30 mouse cellular contexts compared by ENCODE assay signal in the genomic region with DNA sequence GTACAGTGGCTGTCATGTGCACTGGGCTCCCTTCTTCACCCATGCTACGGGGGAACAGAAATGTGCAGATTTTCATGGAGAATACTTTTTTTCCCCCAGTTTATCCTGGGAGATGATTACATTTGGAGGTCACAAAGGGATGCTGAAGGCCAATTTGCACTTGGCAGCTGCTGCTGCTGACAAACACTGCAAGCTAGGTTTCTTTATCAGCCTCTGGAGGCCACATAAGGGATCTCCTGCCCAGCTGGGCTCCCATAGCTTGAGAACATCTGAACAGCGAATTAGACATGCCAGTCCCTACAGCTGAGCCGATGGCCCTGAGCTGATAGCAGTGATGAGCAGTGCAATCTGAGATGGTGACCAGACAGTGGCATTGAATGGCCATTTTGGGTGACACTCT. TPM values are rescaled to one million over a fixed set of nuclear protein-coding genes. Genes with fewer than 3 reads are reported as not detected.
DNase-seq lines count a peak whose midpoint lies in the region; ATAC-seq and TF ChIP-seq lines count a peak whose summit lies in the region.
"Had no signal": no experiment of that assay in that cellular context is flagged by ENCODE, and none has a peak within 500 bp of the region (broad histone marks: within the 10 kb centered on the region; RNA-seq: fewer than 3 reads in every experiment).

No protein-coding gene starts in this region.

- intact Hi-C loops in heart, adult 2 months (cut with DNase I) = no loop called here

- peaks cover 10% of the 10 kb centered on the region for H3K4me1 ChIP-seq in heart, adult 2 months (ENCODE audit: control insufficient read depth, insufficient read depth, low read length)
- peaks cover 44% of the 10 kb centered on the region for H3K4me1 ChIP-seq in heart, embryonic 12.5 days (replicated peaks)
- H3K4me1 ChIP-seq in heart, embryonic 15.5 days (replicated peaks) = peaks cover 37% of the 10 kb centered on the region
- peaks cover 33% of the 10 kb centered on the region for H3K4me1 ChIP-seq in liver, adult 2 months (ENCODE audit: control insufficient read depth, insufficient read depth, low read length)
- peaks cover 24% of the 10 kb centered on the region for H3K4me1 ChIP-seq in liver, postnatal 0 days (ENCODE audit: insufficient read depth)

- peak overlapping the region; percentile 73; the same call in 1 of the 2 replicates for H3K27ac ChIP-seq in heart, adult 2 months
- H3K27ac ChIP-seq in heart, embryonic 12.5 days (ENCODE audit: poor library complexity, severe bottlenecking) = no peak overlapping the region
- peak overlapping the region; percentile 52 for H3K27ac ChIP-seq in heart, embryonic 15.5 days
- no peak overlapping the region for H3K27ac ChIP-seq in liver, adult 2 months (replicated peaks; ENCODE audit: insufficient read depth, low read depth, low read length)
- no peak overlapping the region for H3K27ac ChIP-seq in liver, postnatal 0 days (ENCODE audit: low read depth)
- H3K27ac ChIP-seq: embryonic facial prominence, embryonic 10.5 days; embryonic facial prominence, embryonic 13.5 days; forebrain, embryonic 12.5 days; forebrain, embryonic 15.5 days; hindbrain, embryonic 10.5 days; hindbrain, embryonic 13.5 days; intestine, embryonic 15.5 days had no signal

- 48% methylated on average over 3 of the region's 3 CpGs for whole genome bisulfite sequencing in heart, adult 2 months
- 63% methylated on average over 3 of the region's 3 CpGs for WGBS in heart, embryonic 12.5 days
- WGBS in heart, embryonic 15.5 days = 53% methylated on average over 3 of the region's 3 CpGs
- WGBS in liver, adult 2 months = 65% methylated on average over 3 of the region's 3 CpGs
- 68% methylated on average over 3 of the region's 3 CpGs for WGBS in liver, postnatal 0 days (ENCODE audit: insufficient replicate concordance)

- no peak for TF ChIP-seq CTCF in heart, adult 2 months (IDR thresholded peaks at IDR 0.05)
- TF ChIP-seq CTCF in liver, adult 2 months (IDR thresholded peaks at IDR 0.05; ENCODE audit: low read depth, low read length) = no peak
- TF ChIP-seq CTCF in liver, postnatal 0 days (IDR thresholded peaks at IDR 0.05; ENCODE audit: low read depth) = no peak

- H3K9me3 ChIP-seq in heart, embryonic 12.5 days (replicated peaks) = no peaks in the 10 kb centered on the region
- H3K9me3 ChIP-seq in heart, embryonic 15.5 days (replicated peaks) = no peaks in the 10 kb centered on the region
- no peaks in the 10 kb centered on the region for H3K9me3 ChIP-seq in liver, postnatal 0 days (ENCODE audit: low read length)
- H3K9me3 ChIP-seq: embryonic facial prominence, embryonic 10.5 days; embryonic facial prominence, embryonic 13.5 days; forebrain, embryonic 12.5 days; forebrain, embryonic 15.5 days; hindbrain, embryonic 10.5 days; hindbrain, embryonic 13.5 days; intestine, embryonic 15.5 days had no signal

- ATAC-seq in heart, embryonic 12.5 days (ENCODE audit: insufficient number of reproducible peaks, low FRiP score) = no peak
- ATAC-seq in heart, embryonic 15.5 days (replicated peaks; ENCODE audit: insufficient number of reproducible peaks, insufficient read depth, low FRiP score, low read depth) = no peak
- ATAC-seq in liver, postnatal 0 days = no peak
- ATAC-seq: CD4-positive, CD25-positive, alpha-beta regulatory T cell, adult 4 months; forebrain, embryonic 15.5 days; hindbrain, embryonic 16.5 days; intestine, embryonic 15.5 days had no signal

- no peak for TF ChIP-seq POLR2A in heart, adult 2 months (IDR thresholded peaks at IDR 0.05; ENCODE audit: insufficient read depth, low read depth, low read length)
- no peak for TF ChIP-seq POLR2A in liver, adult 2 months (IDR thresholded peaks at IDR 0.05; ENCODE audit: extremely low read depth, insufficient read depth, low read length)

- no peaks in the 10 kb centered on the region for H3K27me3 ChIP-seq in heart, adult 2 months (ENCODE audit: control insufficient read depth, insufficient read depth, low read length)
- no peaks in the 10 kb centered on the region for H3K27me3 ChIP-seq in heart, embryonic 12.5 days (replicated peaks)
- H3K27me3 ChIP-seq in heart, embryonic 15.5 days = no peaks in the 10 kb centered on the region
- no peaks in the 10 kb centered on the region for H3K27me3 ChIP-seq in liver, adult 2 months (ENCODE audit: control insufficient read depth, insufficient read depth, low read length)
- H3K27me3 ChIP-seq in liver, postnatal 0 days (ENCODE audit: insufficient read depth, low read length) = no peaks in the 10 kb centered on the region
- H3K27me3 ChIP-seq: embryonic facial prominence, embryonic 13.5 days; forebrain, embryonic 12.5 days; forebrain, embryonic 15.5 days; hindbrain, embryonic 13.5 days; intestine, embryonic 15.5 days had no signal

- TF ChIP-seq EP300 in heart, adult 2 months (IDR thresholded peaks at IDR 0.05; ENCODE audit: insufficient read depth, low read depth, low read length) = no peak
- TF ChIP-seq EP300 in liver, postnatal 0 days (IDR thresholded peaks at IDR 0.05; ENCODE audit: low read depth) = no peak

- H3K36me3 ChIP-seq in heart, adult 2 months (ENCODE audit: control insufficient read depth, insufficient read depth, low read length) = no peaks in the 10 kb centered on the region
- H3K36me3 ChIP-seq in heart, embryonic 12.5 days = no peaks in the 10 kb centered on the region
- no peaks in the 10 kb centered on the region for H3K36me3 ChIP-seq in heart, embryonic 15.5 days
- no peaks in the 10 kb centered on the region for H3K36me3 ChIP-seq in liver, adult 2 months (ENCODE audit: control insufficient read depth, insufficient read depth, low read length)
- no peaks in the 10 kb centered on the region for H3K36me3 ChIP-seq in liver, postnatal 0 days (replicated peaks; ENCODE audit: insufficient read depth, low read length)
- H3K36me3 ChIP-seq: embryonic facial prominence, embryonic 10.5 days; embryonic facial prominence, embryonic 13.5 days; forebrain, embryonic 12.5 days; forebrain, embryonic 15.5 days; hindbrain, embryonic 10.5 days; hindbrain, embryonic 13.5 days; intestine, embryonic 15.5 days had no signal

- no peak overlapping the region for H3K9ac ChIP-seq in heart, adult 2 months (ENCODE audit: low read depth, low read length)
- H3K9ac ChIP-seq in heart, embryonic 12.5 days = no peak overlapping the region
- no peak overlapping the region for H3K9ac ChIP-seq in heart, embryonic 15.5 days
- H3K9ac ChIP-seq in liver, adult 2 months (ENCODE audit: low read depth, low read length) = no peak overlapping the region
- H3K9ac ChIP-seq in liver, postnatal 0 days (replicated peaks) = no peak overlapping the region
- H3K9ac ChIP-seq: embryonic facial prominence, embryonic 13.5 days; forebrain, embryonic 12.5 days; forebrain, embryonic 15.5 days; hindbrain, embryonic 13.5 days; intestine, embryonic 15.5 days had no signal

- no peak overlapping the region for H3K4me3 ChIP-seq in heart, adult 2 months
- no peak overlapping the region for H3K4me3 ChIP-seq in heart, embryonic 12.5 days
- H3K4me3 ChIP-seq in heart, embryonic 15.5 days = no peak overlapping the region
- H3K4me3 ChIP-seq in liver, adult 2 months (ENCODE audit: insufficient read depth, low read depth, low read length) = no peak overlapping the region
- H3K4me3 ChIP-seq in liver, postnatal 0 days (ENCODE audit: low read depth, low read length) = no peak overlapping the region
- H3K4me3 ChIP-seq: embryonic facial prominence, embryonic 10.5 days; embryonic facial prominence, embryonic 13.5 days; erythroblast, embryonic 14.5 days; forebrain, embryonic 12.5 days; forebrain, embryonic 15.5 days; hindbrain, embryonic 10.5 days; hindbrain, embryonic 13.5 days; intestine, embryonic 15.5 days had no signal

- no peak overlapping the region for H3K4me2 ChIP-seq in heart, embryonic 12.5 days
- no peak overlapping the region for H3K4me2 ChIP-seq in heart, embryonic 15.5 days
- no peak overlapping the region for H3K4me2 ChIP-seq in liver, postnatal 0 days (ENCODE audit: low read depth, low read length)
- H3K4me2 ChIP-seq: embryonic facial prominence, embryonic 13.5 days; forebrain, embryonic 12.5 days; forebrain, embryonic 15.5 days; heart, embryonic 11.5 days; hindbrain, embryonic 13.5 days; intestine, embryonic 15.5 days had no signal

- H3K79me2 ChIP-seq in heart, adult 2 months (replicated peaks; ENCODE audit: control insufficient read depth, insufficient read depth, low read length) = no peaks in the 10 kb centered on the region; the same call in 1 of the 2 replicates
- H3K79me2 ChIP-seq in liver, adult 2 months (ENCODE audit: control insufficient read depth, insufficient read depth, low read length) = peaks cover 6% of the 10 kb centered on the region; the same call in 1 of the 2 replicates

- no peak for DNase-seq in heart, adult 2 months
- no peak for DNase-seq in heart, postnatal 4 days
- DNase-seq in liver, adult 2 months (ENCODE audit: extremely low read depth, low read depth, low spot score) = peak; percentile 56
- no peak for DNase-seq in liver, postnatal 0 days
- DNase-seq: adrenal gland, postnatal 14 days; cerebellum, adult 11-12 months; cerebellum, adult 8-10 months; cerebellum, postnatal 10 days; cerebellum, postnatal 36 days; embryo, embryonic 11 days; gastrocnemius, postnatal 25 days; kidney, adult 11 months; kidney, adult 8-10 months had no signal

RNA-seq across cellular contexts. Expression of a gene that starts 26.7 kb away (rescaled TPM):
- 100 to 1,000 TPM; 177 to 190 TPM for total RNA-seq in heart, adult 2 months (2021)
- 154 and 215 TPM in 2 replicates for polyA plus RNA-seq in heart, adult 2 months (2012; rRNA removed)
- polyA plus RNA-seq in heart, embryonic 12.5 days (2016; fragmentation: Nextera tagmentation; extraction: Ambion mirVana) = 52.1 and 53.2 TPM in 2 replicates
- 37.1 and 37.7 TPM in 2 replicates for polyA plus RNA-seq in heart, embryonic 15.5 days (2015; fragmentation: Nextera tagmentation; extraction: Ambion mirVana)
- total RNA-seq in heart, postnatal 4 days (2021) = 100 to 1,000 TPM; 145 to 150 TPM
- total RNA-seq in liver, adult 2 months (2014; rRNA removed) = 38.0 and 48.6 TPM in 2 replicates
- polyA plus RNA-seq in liver, adult 2 months (2012; rRNA removed) = 69.9 and 91.0 TPM in 2 replicates
- polyA plus RNA-seq in liver, postnatal 0 days (2015; fragmentation: Nextera tagmentation; extraction: Ambion mirVana) = 6.5 and 7.0 TPM in 2 replicates

RNA-seq across cellular contexts. Expression of a gene that starts 54.9 kb away (rescaled TPM):
- total RNA-seq in heart, adult 2 months (2021) = not detected
- 0.08 TPM in 1 of 2 replicates, not detected in the other for polyA plus RNA-seq in heart, adult 2 months (2012; rRNA removed)
- polyA plus RNA-seq in heart, embryonic 12.5 days (2016; fragmentation: Nextera tagmentation; extraction: Ambion mirVana) = not detected in 2 replicates
- polyA plus RNA-seq in heart, embryonic 15.5 days (2015; fragmentation: Nextera tagmentation; extraction: Ambion mirVana) = not detected in 2 replicates
- not detected for total RNA-seq in heart, postnatal 4 days (2021)
- total RNA-seq in liver, adult 2 months (2014; rRNA removed) = 0.13 and 0.28 TPM in 2 replicates
- polyA plus RNA-seq in liver, adult 2 months (2012; rRNA removed) = 0.31 and 0.33 TPM in 2 replicates
- polyA plus RNA-seq in liver, postnatal 0 days (2015; fragmentation: Nextera tagmentation; extraction: Ambion mirVana) = 1.3 and 1.4 TPM in 2 replicates
- total RNA-seq: gastrocnemius, adult 8-10 months; heart, postnatal 25 days; MEL had no signal
- polyA plus RNA-seq: C2C12; CD4-positive, CD25-positive, alpha-beta regulatory T cell, adult 4 months; embryonic facial prominence, embryonic 13.5 days; erythroblast, embryonic 14.5 days; heart, embryonic 11.5 days had no signal

Comparison
In these comparisons a context has a peak if more than half of its experiments do, and no peak if none do; other contexts are left out.
1. H3K27ac ChIP-seq: peak in heart, adult 2 months (single experiment) and heart, embryonic 15.5 days (single experiment); none in heart, embryonic 12.5 days (single experiment), liver, adult 2 months (single experiment) and liver, postnatal 0 days (single experiment).